Mouse (Mus musculus) ES-E14 (cell line): Measurements from ENCODE around the gene Fam168a. TPM values are rescaled to one million over a fixed set of nuclear protein-coding genes. Genes with fewer than 3 reads are reported as not detected.

Experiments used
- DNase-seq: peaks from one replicate; pipeline ENCODE4 v3.0.0-alpha.2; 2013; ENCODE audit warnings: low read depth, low spot score
- H3K27ac ChIP-seq: 2 replicates; pipeline ENCODE4 v1.5.1; 2012; ENCODE audit warnings: low read depth, mild to moderate bottlenecking, low read length, moderate library complexity, mixed read lengths; ENCODE audit not compliant: poor library complexity, insufficient read depth, severe bottlenecking
- H3K36me3 ChIP-seq: 2 replicates; pipeline ENCODE4 v1.6.1; 2012; ENCODE audit warnings: mild to moderate bottlenecking, low read length, moderate library complexity, mixed read lengths; ENCODE audit not compliant: control insufficient read depth, poor library complexity, insufficient read depth, severe bottlenecking
- H3K4me1 ChIP-seq, 2 experiments: fragments of 150-350 bp in 1 of 2; sonication (generic) in 1 of 2; 2 replicates each; pipeline ENCODE4 v1.6.1; 2012; ENCODE audit warnings: low read length in 2 of 2, mild to moderate bottlenecking in 1 of 2, mixed read lengths in 1 of 2; ENCODE audit not compliant: control insufficient read depth in 2 of 2, insufficient read depth in 2 of 2, poor library complexity in 1 of 2
- H3K4me3 ChIP-seq, 2 experiments: fragments of 150-350 bp in 1 of 2; sonication (generic) in 1 of 2; 2 replicates each; pipeline ENCODE4 v1.5.1; 2012; ENCODE audit warnings: low read length in 2 of 2, low read depth in 1 of 2, mild to moderate bottlenecking in 1 of 2, mixed read lengths in 1 of 2; ENCODE audit not compliant: insufficient read depth in 1 of 2, poor library complexity in 1 of 2, severe bottlenecking in 1 of 2
- H3K9ac ChIP-seq: 2 replicates; pipeline ENCODE4 v1.6.1; 2012; ENCODE audit warnings: low read depth, mild to moderate bottlenecking, low read length, mixed read lengths; ENCODE audit not compliant: poor library complexity, insufficient read depth, severe bottlenecking
- H3K9me3 ChIP-seq: fragments of 150-350 bp; sonication (generic); 2 replicates; pipeline ENCODE4 v1.6.1; 2012; ENCODE audit warnings: low read depth, mild to moderate bottlenecking, low read length; ENCODE audit not compliant: control insufficient read depth, insufficient read depth
- CHD2 ChIP-seq: IDR thresholded peaks from 2 replicates; pipeline ENCODE4 v1.6.1; 2014; ENCODE audit warnings: mild to moderate bottlenecking, low read depth, low read length, inconsistent platforms
- HCFC1 ChIP-seq: IDR thresholded peaks from 2 replicates; pipeline ENCODE4 v1.6.1; 2012; ENCODE audit warnings: low read length, inconsistent platforms, borderline replicate concordance; ENCODE audit not compliant: insufficient read depth
- MAFK ChIP-seq: IDR thresholded peaks from 2 replicates; pipeline ENCODE4 v1.6.1; 2014; ENCODE audit warnings: mild to moderate bottlenecking, low read depth, low read length, inconsistent platforms; ENCODE audit not compliant: insufficient read depth
- ZC3H11A ChIP-seq: IDR thresholded peaks from 2 replicates; pipeline ENCODE4 v1.6.1; 2012; ENCODE audit warnings: low read depth, mild to moderate bottlenecking, inconsistent platforms, low read length, borderline replicate concordance
- ZNF384 ChIP-seq: IDR thresholded peaks from 2 replicates; pipeline ENCODE4 v1.6.1; 2012; ENCODE audit warnings: low read depth, low read length, inconsistent platforms
- in situ Hi-C, 2 experiments: fragments of 600-800 bp; cut with MboI; formaldehyde crosslinking; loops; one replicate each; pipeline ENCODE4 v1.15.1; 2025; ENCODE audit warnings: low sequenced_read_pairs in 2 of 2, inconsistent platforms in 1 of 2; ENCODE audit not compliant: unreplicated experiment in 2 of 2
- total RNA-seq: library from RNA; depleted of rRNA; stranded (reverse); fragments of 300-350 nt; gene quantifications from 2 replicates; pipeline ENCODE4 v1.2.3, GENCODE M21; 2012

Gene Fam168a
- total RNA-seq, 1 experiment = 21.1 TPM

GRCm38 (mm10) chr7:100663190-100663589, 43.2 kb upstream of the Fam168a start:
- no peak for TF ChIP-seq HCFC1
- peak; percentile 91 for TF ChIP-seq ZNF384
- DNase-seq = peak; percentile 91
- no peaks in the 10 kb centered on the region for H3K36me3 ChIP-seq
- H3K4me3 ChIP-seq = no peak overlapping the region; a peak in 1 of 4 replicates
- H3K9ac ChIP-seq = no peak overlapping the region; the same call in 1 of the 2 replicates
- peaks cover 3 to 7% of the 10 kb centered on the region in 2 experiments; a peak in 2 of 4 replicates for H3K4me1 ChIP-seq
- in situ Hi-C loops = no loop called here
- H3K27ac ChIP-seq = no peak overlapping the region
- no peaks in the 10 kb centered on the region for H3K9me3 ChIP-seq

DNA sequence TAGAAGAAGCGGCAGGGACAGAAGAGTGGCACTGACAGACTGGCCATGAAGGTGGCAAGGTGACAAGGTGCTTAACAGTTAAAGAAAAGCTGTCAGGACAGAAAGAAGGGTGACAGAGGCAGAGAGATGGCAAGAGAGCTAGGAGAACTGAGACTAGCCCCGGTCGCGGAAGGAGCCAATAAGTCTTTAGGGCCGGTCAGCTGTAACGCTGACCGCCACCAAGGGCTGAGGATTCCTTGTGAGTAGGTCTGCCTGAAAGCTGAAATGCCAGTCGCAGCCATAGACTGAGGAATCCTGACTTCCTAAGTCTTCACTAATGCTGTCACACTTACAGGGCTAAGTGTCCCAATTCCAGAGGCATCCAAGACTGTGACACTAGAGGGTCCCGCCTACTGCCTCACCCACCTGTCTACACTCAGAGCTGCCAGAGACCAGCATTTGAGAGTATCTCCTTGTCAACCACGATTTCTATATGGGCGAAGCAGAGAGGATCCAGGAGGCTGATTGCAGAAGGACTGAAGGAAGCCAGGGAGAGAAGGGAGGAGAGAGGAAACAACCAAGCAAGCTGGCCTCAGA, 42.6 kb upstream of the Fam168a start:
- H3K9ac ChIP-seq = no peak overlapping the region
- H3K9me3 ChIP-seq = no peaks in the 10 kb centered on the region
- no peak for DNase-seq
- no peak overlapping the region for H3K27ac ChIP-seq
- in situ Hi-C loops = no loop called here
- H3K4me1 ChIP-seq = peaks cover 3 to 4% of the 10 kb centered on the region in 2 experiments; a peak in 2 of 4 replicates
- TF ChIP-seq HCFC1 (no peak), MAFK (no peak), ZC3H11A (no peak), CHD2 (no peak), ZNF384 (no peak)
- no peaks in the 10 kb centered on the region for H3K36me3 ChIP-seq
- H3K4me3 ChIP-seq = no peak overlapping the region

- Histone ChIP-seq H3K4me3 (no peak overlapping the region), H3K27ac (no peak overlapping the region), H3K4me1 (no peaks in the 10 kb centered on the region; a peak in 1 of 4 replicates), H3K9ac (no peak overlapping the region), H3K9me3 (no peaks in the 10 kb centered on the region), H3K36me3 (no peaks in the 10 kb centered on the region)
- no peak for DNase-seq
- in situ Hi-C loops = no loop called here
- no peak for TF ChIP-seq ZC3H11A
Observed at GRCm38 (mm10) chr7:100670646-100671045, 35.8 kb upstream of the Fam168a start.

DNA sequence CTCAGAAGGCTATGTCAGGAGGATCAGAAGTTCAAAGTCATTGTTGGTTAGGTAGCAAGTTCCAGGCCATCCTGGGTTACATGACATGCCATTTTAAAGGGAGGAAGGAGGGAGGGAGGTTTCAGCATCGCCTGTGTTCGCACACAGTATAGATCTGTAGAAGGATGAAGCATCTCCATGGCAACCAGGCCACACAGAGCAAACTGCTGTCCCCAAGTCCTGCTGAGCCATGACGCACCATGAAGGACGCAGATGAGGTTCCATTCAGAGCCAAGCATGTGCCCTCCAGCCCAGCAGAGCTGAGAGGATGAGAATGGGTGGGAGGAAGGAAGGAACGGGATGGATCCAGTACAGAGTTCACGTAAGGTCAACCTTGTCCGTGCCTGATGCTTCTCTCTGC, 33.0 kb upstream of the Fam168a start:
- in situ Hi-C loops = no loop called here
- no peak for TF ChIP-seq ZC3H11A
- no peak for TF ChIP-seq MAFK
- TF ChIP-seq CHD2 = no peak
- no peak for TF ChIP-seq HCFC1
- TF ChIP-seq ZNF384 = no peak
- no peaks in the 10 kb centered on the region for H3K9me3 ChIP-seq
- no peaks in the 10 kb centered on the region; a peak in 1 of 4 replicates for H3K4me1 ChIP-seq
- DNase-seq = no peak
- peaks cover 5% of the 10 kb centered on the region; the same call in 1 of the 2 replicates for H3K36me3 ChIP-seq
- H3K9ac ChIP-seq = no peak overlapping the region
- H3K27ac ChIP-seq = no peak overlapping the region
- H3K4me3 ChIP-seq = no peak overlapping the region

GRCm38 (mm10) chr7:100674941-100675340, 31.5 kb upstream of the Fam168a start:
- in situ Hi-C loops = no loop called here
- Histone ChIP-seq H3K9me3 (no peaks in the 10 kb centered on the region), H3K4me1 (peaks cover 3 to 6% of the 10 kb centered on the region in 2 experiments; a peak in 1 of 4 replicates), H3K9ac (peak overlapping the region; percentile 37), H3K36me3 (peaks cover 5% of the 10 kb centered on the region; the same call in 1 of the 2 replicates), H3K4me3 (peak overlapping the region; percentile 53 to 73), H3K27ac (no peak overlapping the region)
- DNase-seq = no peak
- no peak for TF ChIP-seq CHD2
- no peak for TF ChIP-seq HCFC1
- no peak for TF ChIP-seq ZNF384
- TF ChIP-seq MAFK = no peak
- TF ChIP-seq ZC3H11A = no peak
